Mouse (Mus musculus) small intestine, adult 2 months (tissue): ENCODE data around the gene Hist1h4b. TPM values are rescaled to one million over a fixed set of nuclear protein-coding genes. Genes with fewer than 3 reads are reported as not detected.
"Not testable (repeated sequence)": the region's sequence is repeated elsewhere in the genome, so short reads cannot be mapped to it uniquely, and the experiment has no call there.

Experiments
- H3K27ac ChIP-seq: fragments of 200-500 bp; 2 replicates; pipeline ENCODE4 v1.5.1; 2012; ENCODE audit warnings: low read depth, low read length, control low read depth, inconsistent platforms; ENCODE audit not compliant: insufficient read depth
- H3K27me3 ChIP-seq: fragments of 200-500 bp; 2 replicates; pipeline ENCODE4 v1.6.1; 2012; ENCODE audit warnings: mild to moderate bottlenecking, moderate library complexity, low read length, inconsistent platforms; ENCODE audit not compliant: control insufficient read depth, insufficient read depth
- H3K36me3 ChIP-seq: fragments of 200-500 bp; 2 replicates; pipeline ENCODE4 v1.6.1; 2012; ENCODE audit warnings: mild to moderate bottlenecking, low read length, control low read depth, inconsistent platforms; ENCODE audit not compliant: control insufficient read depth, insufficient read depth
- H3K4me1 ChIP-seq: fragments of 200-500 bp; 2 replicates; pipeline ENCODE4 v1.6.1; 2012; ENCODE audit warnings: low read length, inconsistent platforms, mixed read lengths; ENCODE audit not compliant: control insufficient read depth, insufficient read depth, insufficient read length
- H3K4me3 ChIP-seq: fragments of 200-500 bp; 2 replicates; pipeline ENCODE4 v1.5.1; 2012; ENCODE audit warnings: low read depth, mild to moderate bottlenecking, control low read depth, inconsistent platforms, low read length, moderate library complexity
- CTCF ChIP-seq: fragments of 200-500 bp; IDR thresholded peaks from 2 replicates; pipeline ENCODE4 v1.5.1; 2012; ENCODE audit warnings: low read depth, mild to moderate bottlenecking, control low read depth, inconsistent platforms, low read length, moderate library complexity, mixed read lengths; ENCODE audit not compliant: insufficient replicate concordance, insufficient read length; ENCODE audit errors: extremely low read depth
- POLR2A ChIP-seq: fragments of 200-500 bp; IDR thresholded peaks from 2 replicates; pipeline ENCODE4 v1.6.1; 2012; ENCODE audit warnings: low read depth, mild to moderate bottlenecking, control low read depth, inconsistent platforms, low read length, moderate library complexity
- WGBS: fragments of 180-500 bp; shearing (Covaris S2); methylation state at CpG from one replicate; pipeline ENCODE4 v1.1.7; 2018; 5-methylcytosine and 5-hydroxymethylcytosine counted together
- polyA plus RNA-seq: library from polyadenylated mRNA; depleted of rRNA; stranded (reverse); fragments of >200 nt; gene quantifications from 2 replicates; pipeline ENCODE4 v1.2.3, GENCODE M21; 2012

The Hist1h4b gene
- polyA plus RNA-seq, 1 experiment = 25.9 TPM

- Histone ChIP-seq H3K4me1 (peaks cover 12% of the 10 kb centered on the region), H3K27me3 (no peaks in the 10 kb centered on the region), H3K4me3 (no peak overlapping the region), H3K36me3 (no peaks in the 10 kb centered on the region), H3K27ac (no peak overlapping the region)
- 87% methylated on average over 3 of the region's 3 CpGs for WGBS
- TF ChIP-seq CTCF (no peak), POLR2A (no peak)
These were observed 2.5 kb downstream of the Hist1h4b start for GRCm38 (mm10) chr13:23759251-23759771.

GRCm38 (mm10) chr13:23759916-23760239 is 3.1 kb downstream of the Hist1h4b start:
- no peaks in the 10 kb centered on the region for H3K36me3 ChIP-seq
- WGBS = 70% methylated on average over 1 of the region's 1 CpGs
- H3K4me1 ChIP-seq = peaks cover 14% of the 10 kb centered on the region
- no peak overlapping the region for H3K4me3 ChIP-seq
- H3K27me3 ChIP-seq = no peaks in the 10 kb centered on the region
- H3K27ac ChIP-seq = 0 out of 2 replicates have a peak overlapping the region, but pooled peaks have one; percentile 51
- TF ChIP-seq CTCF (no peak), POLR2A (no peak)

- no peaks in the 10 kb centered on the region for H3K27me3 ChIP-seq
- WGBS = 2% methylated on average over 24 of the region's 27 CpGs
- peak overlapping the region; percentile 51; the same call in 1 of the 2 replicates for H3K27ac ChIP-seq
These were observed 3.6 kb downstream of the Hist1h4b start for GRCm38 (mm10) chr13:23760240-23760971.

GRCm38 (mm10) chr13:23760972-23761864 is 4.4 kb downstream of the Hist1h4b start, which contains the start of gene Hist1h4a:
Gene Hist1h4a (minus strand): TSS chr13:23761230.
- peak within 1 kb of the TSS; percentile 90 for H3K27ac ChIP-seq
- TF ChIP-seq CTCF (no peak), POLR2A (peak; percentile 44)
- H3K36me3 ChIP-seq = no peaks in the 10 kb centered on the region
- peak within 1 kb of the TSS; percentile 71 for H3K4me3 ChIP-seq
- no peaks in the 10 kb centered on the region for H3K27me3 ChIP-seq
- under 1% methylated on average over 70 of the region's 72 CpGs for WGBS
- peaks cover 14% of the 10 kb centered on the region for H3K4me1 ChIP-seq

More at GRCm38 (mm10) chr13:23760240-23760971, 3.6 kb downstream of the Hist1h4b start:
- H3K36me3 ChIP-seq = no peaks in the 10 kb centered on the region
- TF ChIP-seq POLR2A (no peak), CTCF (no peak)
- H3K4me3 ChIP-seq = peak overlapping the region; percentile 71
- H3K4me1 ChIP-seq = peaks cover 14% of the 10 kb centered on the region

GRCm38 (mm10) chr13:23761871-23762821 is 5.3 kb downstream of the Hist1h4b start, which contains the start of gene Hist1h3a:
Gene Hist1h3a (minus strand): TSS chr13:23762386.
- peaks cover 18% of the 10 kb centered on the region for H3K4me1 ChIP-seq
- peak; percentile 55; the same call in 1 of the 2 replicates for TF ChIP-seq POLR2A
- not testable (repeated sequence) for H3K27me3 ChIP-seq, H3K36me3 ChIP-seq
- peak within 1 kb of the TSS; percentile 71 for H3K4me3 ChIP-seq
- H3K27ac ChIP-seq = peak within 1 kb of the TSS; percentile 90
- WGBS = under 1% methylated on average over 29 of the region's 52 CpGs

- H3K4me3 ChIP-seq = peak overlapping the region; percentile 71
These were observed 6.4 kb downstream of the Hist1h4b start for GRCm38 (mm10) chr13:23763242-23763585.

More at GRCm38 (mm10) chr13:23763242-23763585, 6.4 kb downstream of the Hist1h4b start:
- 1% methylated on average over 10 of the region's 10 CpGs for whole genome bisulfite sequencing
- no peaks in the 10 kb centered on the region for H3K27me3 ChIP-seq
- peak overlapping the region; percentile 82 for H3K27ac ChIP-seq
- no peak for TF ChIP-seq CTCF
- TF ChIP-seq POLR2A = no peak
- H3K36me3 ChIP-seq = no peaks in the 10 kb centered on the region
- H3K4me1 ChIP-seq = peaks cover 16% of the 10 kb centered on the region
